Mouse (Mus musculus): ENCODE results near the gene Wdr95.
"Not testable (repeated sequence)": the region's sequence is repeated elsewhere in the genome, so short reads cannot be mapped to it uniquely, and the experiment has no call there.

Gene Wdr95

DNA sequence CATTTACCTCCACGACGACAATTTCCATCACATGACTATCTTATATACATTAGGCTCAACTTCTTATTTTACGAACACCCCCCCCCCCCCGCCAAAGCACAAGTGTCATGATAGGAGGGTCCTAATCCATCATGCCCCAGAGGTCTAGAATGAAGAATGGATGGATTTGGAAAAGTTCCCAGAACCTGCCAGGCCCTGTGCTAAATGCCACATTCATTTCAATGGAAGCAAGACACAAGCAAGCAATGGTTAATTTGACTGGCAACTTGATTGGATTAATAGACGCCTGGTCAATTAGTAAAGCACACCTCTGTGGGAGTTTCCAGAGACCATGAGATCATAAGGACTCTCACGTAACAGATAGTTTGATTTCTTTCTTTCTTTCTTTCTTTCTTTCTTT is 11.4 kb upstream of the Wdr95 start:
- no peak for DNase-seq (ENCODE audit: low spot score in 2 of 2)

DNA sequence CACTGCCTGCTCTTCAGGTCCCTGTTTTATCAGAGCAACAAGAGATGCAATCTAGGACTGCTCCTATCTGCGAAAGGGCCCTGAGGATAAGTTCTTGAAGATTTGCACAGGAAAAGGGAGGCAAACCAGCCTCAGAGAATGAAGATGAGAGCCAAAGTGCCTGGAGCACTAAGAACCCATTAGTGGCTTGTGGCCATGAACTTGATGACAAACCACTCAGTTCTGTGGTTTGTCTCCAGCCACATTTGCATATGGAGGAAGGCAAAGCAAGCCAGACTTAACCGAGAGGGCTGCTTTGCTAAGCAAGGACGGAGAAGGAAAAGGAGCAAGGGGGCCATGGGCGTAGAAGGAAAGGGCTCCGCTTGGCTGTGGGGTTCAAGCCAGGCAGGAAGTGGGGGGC is 7.7 kb upstream of the Wdr95 start:
- no peak for DNase-seq (ENCODE audit: low spot score in 2 of 2)

DNA sequence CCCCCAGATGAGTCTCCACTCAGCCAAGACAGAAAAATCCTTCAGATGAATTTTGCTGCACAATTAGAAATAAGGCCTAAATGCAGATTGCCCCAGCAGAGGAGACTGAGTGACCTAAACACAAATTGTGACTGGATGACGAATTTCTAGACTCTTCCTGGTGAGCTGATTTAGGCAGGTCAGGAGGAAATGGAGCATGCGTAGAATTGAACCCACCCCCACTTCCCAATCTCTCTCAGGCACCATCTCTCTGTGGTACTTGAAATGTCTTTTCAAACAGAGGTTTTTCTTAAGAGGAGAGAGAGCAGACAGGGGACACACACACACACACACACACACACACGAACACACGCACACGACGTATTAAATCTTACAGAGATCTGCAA is 4.6 kb upstream of the Wdr95 start:
- no peak for DNase-seq (ENCODE audit: low spot score in 2 of 2)

DNA sequence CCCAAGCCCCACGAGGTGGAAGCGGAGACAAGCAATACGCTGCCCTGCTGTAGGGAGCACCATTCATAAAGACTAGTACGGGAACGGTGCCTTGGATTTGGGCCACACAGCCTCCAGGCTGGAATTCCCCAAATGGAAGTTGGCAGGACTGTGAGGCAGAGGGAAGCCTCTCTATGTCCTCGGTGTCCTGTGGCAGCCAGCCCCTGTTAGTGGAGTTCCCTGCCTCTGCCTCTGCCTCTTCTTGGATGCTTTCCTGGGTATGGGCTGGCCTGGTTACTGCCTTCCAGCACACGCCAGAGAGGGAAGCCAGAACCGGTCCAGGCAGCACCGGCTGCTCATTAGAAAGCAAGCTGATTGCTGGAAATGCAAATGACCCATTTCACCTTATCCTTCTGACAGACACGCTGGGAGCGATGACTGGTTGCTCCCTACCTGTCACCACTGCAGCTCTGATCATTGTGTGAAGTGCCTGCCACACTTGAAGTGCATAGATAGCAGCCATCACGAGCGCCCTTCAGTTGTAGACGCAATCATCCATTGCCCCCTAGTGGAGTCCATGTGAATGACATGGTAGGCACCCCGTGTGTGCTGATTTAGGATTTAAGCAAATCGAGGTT is 4.1 kb upstream of the Wdr95 start:
- DNase-seq (ENCODE audit: low spot score in 2 of 2): peak; percentile 74 to 87

DNA sequence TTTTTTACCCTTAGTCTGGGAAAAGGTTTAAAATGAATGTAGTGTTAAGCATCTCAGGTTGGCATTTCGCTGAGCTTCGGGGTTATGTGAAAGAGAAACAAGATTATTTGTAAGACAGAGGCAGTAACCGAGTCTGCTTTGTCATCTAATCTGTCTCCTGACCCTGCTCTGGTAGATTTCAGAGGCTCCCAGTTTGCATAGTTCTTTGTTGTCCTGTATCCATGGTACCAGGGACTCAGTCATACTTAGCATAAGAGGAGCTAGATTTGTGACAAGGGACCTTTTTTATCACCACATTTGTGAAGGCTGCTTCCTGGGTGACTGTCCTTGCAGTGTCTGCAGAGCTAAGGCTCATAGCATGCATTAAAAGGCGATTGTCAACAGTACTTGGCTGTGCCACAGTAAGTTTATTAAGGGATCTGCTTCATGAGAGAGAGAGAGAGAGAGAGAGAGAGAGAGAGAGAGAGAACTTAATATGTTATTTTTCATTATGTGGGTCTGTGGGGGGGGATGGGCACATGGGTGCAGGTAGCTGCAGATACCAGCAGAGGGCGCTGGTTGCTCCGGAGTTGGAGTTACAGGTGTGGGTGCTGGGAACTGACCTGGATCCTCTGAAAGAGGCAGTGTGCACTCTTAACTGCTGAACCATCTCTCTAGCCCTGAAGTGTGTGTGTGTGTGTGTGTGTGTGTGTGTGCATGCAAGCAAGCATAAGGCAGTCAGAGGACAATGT is 3.3 kb upstream of the Wdr95 start:
- DNase-seq (ENCODE audit: low spot score in 2 of 2): peak in 1 of 2 experiments; percentile 24

DNA sequence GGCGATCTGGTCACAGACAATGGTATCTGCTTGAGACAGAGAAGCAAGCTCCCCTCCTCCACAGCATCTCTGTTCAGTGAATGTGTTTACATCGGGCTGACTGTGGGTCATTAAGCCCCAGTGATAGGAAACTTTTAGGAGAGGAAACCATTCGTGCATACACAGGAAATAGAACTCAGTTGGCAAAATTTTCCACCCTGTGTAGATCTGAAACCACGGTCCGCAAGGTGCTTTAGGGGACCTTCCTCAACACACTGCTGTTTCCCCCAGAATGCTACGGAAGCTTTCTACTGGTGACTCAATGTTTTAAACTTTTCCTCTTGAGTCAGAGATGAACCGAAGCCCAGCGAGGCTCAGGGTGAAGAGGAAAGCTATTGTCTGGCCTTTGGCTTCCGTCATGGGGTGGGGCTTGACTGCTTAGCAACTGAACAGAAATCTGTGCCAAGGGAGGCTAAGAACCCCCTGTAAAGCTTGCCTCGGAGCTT is 2.0 kb upstream of the Wdr95 start:
- peak; percentile 12 to 33 for DNase-seq (ENCODE audit: low spot score in 2 of 2)

DNA sequence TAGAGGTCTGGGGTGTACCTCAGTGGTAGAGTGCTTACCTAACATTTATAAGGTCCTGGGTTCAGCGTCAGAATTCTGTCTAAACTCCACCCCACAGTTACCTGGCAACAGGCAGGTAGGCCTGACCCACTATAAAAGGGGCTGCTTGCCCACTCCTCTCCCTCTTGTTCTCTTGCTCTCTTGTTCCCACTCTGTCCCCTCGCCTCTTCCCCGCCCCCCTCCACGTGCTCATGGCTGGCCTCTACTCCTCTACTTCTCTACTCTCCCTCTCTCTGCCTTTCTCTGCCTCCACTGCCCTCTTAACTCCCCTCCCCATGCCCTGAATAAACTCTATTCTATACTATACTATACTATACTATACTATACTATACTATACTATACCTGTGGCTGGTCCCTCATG is 1.2 kb upstream of the Wdr95 start:
- not testable (repeated sequence) for DNase-seq (ENCODE audit: low spot score in 2 of 2)

DNA sequence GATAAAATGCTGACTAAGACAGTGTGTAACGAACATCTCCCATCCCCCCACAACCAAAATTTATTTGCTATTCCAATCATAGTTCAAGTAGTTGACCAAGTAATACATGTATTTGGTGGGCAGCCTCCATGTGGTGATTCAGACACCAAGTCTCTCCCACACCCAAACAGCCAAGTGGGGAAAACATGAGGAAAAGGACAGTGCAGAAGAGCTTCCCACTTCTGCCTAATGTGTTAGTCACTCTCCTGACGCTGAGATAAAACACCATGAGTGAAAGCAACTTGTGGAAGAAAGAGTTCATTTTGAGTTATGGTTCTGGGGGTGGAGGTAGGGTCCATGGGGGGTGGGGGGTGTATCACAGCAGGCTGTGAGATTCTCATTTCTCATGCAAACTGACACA is 5.4 kb downstream of the Wdr95 start:
- DNase-seq (ENCODE audit: low spot score in 2 of 2): no peak

DNA sequence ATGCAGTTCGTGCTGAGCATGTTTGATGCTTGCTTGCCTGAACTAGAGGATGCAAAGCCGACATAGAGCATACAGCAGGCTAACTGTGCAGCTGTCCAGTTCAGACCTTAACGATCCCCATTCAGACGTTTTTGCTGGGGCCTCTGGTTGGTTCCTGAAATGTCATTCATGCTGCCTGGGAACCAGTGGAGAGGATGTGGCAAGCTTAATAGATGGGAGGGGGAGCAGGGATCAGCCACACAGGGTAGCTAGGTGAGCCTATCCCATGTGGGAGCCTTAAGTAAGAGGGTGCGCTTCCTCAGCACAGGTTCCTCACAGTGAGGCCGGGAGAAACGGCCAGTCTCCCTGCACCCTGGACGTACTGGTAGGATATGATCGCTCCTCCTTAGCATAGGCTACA is 7.5 kb downstream of the Wdr95 start:
- no peak for DNase-seq (ENCODE audit: low spot score in 2 of 2)

DNA sequence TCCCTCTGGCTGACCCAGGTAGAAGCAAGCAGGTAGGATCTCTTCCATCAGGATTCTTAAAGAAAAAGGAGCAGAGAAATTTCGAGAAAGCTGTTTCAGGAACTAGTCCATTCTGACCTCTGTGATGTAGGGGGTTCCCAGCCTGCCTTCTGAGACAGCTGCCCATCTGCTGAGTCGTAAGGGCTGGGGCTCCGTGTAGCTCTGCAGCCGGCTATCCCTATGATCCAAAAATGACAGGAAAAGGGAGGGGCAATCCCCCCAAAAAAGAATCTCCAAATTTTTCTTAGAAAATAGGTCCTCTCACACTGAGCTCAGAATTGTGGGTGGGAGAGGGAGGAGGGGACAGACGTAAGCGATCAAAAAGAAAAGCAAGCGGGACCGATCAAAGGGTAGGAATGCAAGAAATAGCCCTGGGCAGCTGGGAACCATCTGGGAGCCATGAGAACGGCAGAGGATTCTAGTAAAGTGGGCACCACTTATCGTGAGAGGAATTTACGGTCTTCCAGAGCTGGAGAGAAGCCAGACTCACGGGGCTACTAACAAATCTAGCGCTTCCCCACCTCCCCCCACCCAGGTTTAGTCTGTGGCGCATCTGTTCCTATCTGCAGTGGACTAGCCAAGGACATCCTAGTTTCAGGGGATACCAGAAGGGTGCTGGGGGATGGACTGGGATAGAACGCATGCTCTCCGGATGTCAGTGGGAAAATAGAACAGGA is 9.5 kb downstream of the Wdr95 start:
- no peak for DNase-seq (ENCODE audit: low spot score in 2 of 2)

DNA sequence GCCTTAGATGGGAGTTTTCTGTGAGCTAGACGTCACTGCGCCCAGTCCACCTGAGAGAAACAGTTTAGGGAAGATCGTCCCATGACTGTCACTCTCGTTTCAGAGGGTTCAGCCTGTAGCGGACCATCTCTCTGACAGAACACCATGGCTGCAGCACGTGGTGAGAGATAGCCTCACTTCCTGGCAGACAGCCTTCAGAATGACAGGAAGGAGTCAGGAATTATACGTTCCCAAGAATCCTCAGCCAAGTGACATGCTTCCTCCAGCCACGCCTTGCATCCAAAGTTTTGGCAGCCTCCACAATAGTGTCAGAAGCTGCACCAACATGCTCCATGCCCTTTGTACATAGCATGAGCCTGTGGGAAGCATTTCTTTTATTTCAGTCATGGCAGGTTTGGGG is 10.1 kb downstream of the Wdr95 start:
- no peak for DNase-seq (ENCODE audit: low spot score in 2 of 2)

DNA sequence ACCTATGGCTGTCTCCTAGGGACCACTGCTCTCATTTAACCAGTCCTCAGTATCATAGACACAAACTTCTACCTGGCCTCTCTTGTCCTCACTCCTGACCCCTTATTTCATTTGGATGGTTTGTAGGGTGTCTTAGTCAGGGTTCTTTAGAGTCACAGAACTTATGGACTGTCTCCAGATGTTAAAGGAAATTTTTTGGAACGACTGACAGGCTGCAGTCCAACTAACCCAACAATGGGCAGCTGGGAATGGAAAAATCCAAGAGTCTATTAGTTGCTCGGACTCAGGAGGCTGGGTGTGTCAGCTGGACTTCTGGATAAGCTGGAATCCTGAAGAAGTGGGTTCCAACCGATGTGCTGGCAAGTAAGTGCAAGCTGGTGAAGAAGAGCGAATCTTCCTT is 10.6 kb downstream of the Wdr95 start:
- DNase-seq (ENCODE audit: low spot score in 2 of 2): no peak

DNA sequence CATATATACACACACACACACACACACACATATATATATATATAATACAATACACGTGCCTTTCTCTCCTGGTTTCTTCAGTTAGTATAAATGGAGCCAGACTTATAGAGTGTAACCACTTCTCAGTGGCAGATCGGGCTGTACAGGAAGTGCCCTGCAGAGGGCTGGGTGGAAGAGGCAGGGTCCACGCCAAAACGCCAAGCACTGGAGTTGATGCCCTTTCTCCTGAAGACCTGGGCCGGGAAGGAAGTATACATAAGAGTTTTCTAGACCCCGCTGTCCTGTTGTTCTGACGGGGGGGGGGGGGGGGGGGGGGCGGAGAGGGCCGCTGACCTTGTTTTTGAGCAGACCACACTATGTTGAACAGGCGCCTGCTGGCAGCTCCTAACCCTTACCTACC is 22.7 kb downstream of the Wdr95 start:
- DNase-seq (ENCODE audit: low spot score in 2 of 2): no peak

DNA sequence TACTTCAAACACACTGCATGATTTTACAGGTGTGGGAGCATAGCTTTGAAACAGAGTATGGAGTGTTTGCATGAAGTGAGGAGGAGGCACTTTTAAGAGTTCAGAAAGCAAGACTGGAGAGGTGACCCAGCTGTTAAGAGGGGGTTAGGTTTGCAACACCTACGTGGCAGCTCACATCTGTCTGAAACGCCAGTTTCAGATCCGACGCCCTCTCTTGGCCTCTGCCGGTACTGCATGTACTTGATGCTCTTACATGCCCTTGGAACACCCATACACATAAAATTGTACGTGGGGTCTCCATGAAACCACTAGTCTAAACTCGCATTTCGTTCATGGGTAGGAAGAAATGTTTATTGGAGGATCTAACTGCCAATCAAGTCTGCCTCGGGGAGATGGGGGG is 24.3 kb downstream of the Wdr95 start:
- DNase-seq (ENCODE audit: low spot score in 2 of 2): peak in 1 of 2 experiments; percentile 25

DNA sequence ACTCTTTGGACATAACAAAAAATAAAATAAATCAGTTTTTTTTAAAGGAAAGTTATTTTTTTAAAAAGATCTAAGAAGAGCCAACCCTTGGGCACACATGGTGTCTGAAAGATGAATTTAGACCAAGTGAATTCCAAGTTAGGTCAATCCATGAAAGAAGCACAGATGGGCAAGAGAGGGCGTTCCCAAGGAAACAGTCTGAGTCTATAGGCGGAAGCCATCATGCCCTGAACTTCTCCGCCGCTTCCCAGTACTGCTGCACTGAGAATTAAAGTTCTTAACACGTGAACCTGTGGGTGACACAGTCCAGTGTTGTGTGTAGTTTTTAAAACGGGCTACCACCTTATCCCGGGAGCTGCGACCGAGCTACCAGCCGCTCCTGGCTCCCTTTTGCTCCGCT is 24.9 kb downstream of the Wdr95 start:
- no peak for DNase-seq (ENCODE audit: low spot score in 2 of 2)

DNA sequence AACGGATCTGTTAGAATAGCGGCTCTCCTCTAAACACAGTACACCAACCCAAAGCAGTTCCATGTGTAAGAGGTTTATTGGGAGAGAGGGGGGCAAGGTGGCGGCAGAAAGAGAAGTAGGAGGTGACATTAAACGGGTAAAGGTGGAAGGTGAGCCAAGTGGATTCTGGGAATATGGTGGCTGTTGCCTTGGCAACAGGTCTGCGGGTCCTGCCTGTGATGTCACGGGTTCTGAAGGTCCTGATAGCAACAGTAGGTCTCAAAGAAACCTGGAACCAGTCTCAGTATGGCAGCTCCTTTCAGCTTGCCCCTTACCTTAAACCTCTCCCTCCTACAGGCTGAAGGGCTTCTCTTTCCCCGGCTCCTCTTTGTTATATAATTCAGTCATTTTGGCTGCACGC is 25.9 kb downstream of the Wdr95 start:
- no peak for DNase-seq (ENCODE audit: low spot score in 2 of 2)

DNA sequence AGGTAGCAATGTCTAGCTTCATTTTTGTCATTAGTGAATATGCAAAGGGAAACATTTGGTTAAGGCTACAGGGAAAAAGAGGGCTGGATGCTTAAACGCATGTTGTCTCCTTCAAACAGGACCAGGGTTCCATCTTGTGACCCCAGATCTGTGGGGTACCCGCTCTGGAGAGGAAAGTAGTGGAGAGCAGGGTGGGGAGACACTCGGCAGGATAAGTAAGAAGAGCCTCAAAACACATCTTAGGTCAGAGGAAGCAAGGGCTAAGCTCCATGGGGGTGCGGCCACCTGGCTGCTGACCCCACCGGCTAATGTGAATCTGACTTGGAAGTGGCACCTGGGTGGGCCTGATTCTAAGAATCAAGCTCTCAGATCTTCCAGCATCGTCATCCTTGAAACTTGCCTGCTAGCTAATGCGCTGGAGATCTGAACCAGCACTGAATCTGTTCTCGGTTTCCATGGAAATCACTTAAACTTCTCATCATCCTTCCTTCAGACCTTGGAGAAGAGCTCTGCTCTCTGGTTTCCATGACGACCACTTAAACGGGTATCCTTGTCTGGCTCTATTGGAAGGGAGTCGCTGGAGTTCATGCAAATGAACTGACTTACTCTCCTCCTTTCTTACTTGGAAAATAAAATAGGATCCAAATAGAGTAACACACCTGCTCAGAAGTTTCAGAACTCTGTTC is 32.6 kb downstream of the Wdr95 start:
- no peak for DNase-seq (ENCODE audit: low spot score in 2 of 2)

DNA sequence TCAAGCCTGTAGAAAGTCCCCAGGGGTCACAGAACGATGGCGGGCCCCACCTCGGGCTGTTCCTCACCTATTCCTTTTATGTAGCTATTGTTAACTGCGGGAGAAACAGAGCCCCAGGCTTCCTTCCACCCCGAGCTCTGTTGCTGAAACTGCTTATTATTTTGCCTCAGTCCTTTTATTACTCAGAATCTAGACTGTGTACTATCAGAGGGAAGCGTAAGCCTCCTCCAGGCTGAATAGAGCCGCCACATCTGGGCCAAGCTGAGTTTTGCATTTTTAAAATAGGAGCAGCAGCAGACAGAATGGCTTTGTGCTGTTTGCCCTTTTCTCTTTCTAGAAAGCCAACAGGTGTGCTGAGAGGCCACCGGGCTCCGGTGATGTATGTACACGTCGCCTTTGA is 37.5 kb downstream of the Wdr95 start:
- no peak for DNase-seq (ENCODE audit: low spot score in 2 of 2)

DNA sequence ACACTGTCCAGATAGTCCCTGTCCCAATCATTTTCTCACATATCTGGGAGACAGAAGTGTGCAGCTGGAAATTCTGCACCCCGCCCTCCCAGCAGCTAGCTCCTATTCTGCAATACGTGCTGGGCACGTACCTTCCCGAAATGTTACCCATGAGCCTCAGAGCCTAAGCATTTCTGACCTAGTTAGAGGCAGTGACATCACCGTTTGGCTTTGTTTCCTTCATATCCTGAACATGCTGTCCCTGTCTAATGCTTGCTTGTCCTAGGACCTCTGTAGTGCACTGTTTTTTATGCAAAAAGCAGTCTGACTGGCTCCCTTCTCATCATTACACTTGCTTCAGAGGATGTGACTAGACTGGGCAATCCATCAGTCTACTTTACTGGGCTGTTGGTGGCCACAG is 38.5 kb downstream of the Wdr95 start:
- no peak for DNase-seq (ENCODE audit: low spot score in 2 of 2)

DNA sequence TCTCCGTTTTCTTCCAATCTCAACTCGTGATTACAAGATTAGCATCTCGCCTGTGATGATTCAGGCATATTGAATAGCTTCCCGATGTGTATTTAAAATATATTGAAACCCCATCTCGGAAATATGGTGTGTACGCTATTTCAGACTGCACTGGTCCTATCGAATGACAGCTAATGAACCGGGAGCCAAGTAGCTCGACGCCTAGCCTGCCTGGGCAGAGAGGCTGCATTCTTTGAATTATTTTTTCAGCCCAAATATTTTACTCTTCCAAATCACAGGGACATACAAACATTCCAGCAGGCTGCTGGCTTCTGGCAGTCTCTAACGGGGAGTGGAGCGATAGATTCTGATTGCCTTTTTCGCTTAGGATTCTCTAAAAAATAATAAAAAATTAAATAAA is 40.5 kb downstream of the Wdr95 start:
- no peak for DNase-seq (ENCODE audit: low spot score in 2 of 2)

DNA sequence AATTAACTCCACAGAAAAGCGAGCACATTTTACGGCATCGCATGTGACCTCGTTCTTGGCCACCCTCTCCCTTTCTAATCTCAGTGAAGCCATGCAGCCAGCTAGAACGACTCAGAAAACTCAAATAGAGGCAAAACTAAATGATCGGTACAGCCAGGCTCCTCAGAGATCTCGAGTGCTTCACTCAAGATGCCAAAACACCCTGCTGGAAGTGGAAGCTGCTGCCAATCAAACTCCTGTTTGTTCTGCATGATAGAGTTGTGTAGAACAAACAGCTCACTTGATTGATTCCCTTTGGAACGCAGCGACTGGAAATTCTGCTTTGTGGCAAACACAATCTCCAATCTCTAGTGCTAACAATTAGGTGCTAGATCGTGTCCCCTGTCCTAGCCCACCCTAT is 48.5 kb downstream of the Wdr95 start:
- no peak for DNase-seq (ENCODE audit: low spot score in 2 of 2)

DNA sequence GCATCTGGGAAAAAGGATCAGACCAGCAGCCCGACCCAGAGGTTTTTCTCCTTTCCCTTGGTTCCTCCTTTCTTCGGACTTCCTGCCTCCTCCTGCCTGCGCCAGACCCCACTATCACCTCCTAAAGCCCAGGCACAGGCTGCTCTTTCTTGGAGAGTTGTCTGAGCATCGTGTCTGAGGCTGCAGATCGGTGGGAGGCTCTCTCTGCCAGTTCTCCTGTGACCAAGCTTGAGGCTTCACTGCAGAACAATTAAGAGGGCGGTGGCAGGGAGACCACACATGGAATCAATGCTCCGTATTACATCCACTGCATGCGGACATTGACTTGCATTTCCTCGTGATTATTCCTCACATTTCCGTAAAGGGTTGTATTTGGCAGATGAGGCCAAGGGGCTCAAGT is 49.0 kb downstream of the Wdr95 start:
- DNase-seq (ENCODE audit: low spot score in 2 of 2): no peak
